Mouse (Mus musculus) ES-E14 (cell line): ENCODE measurements around the gene Asap2. TPM values are rescaled to one million over a fixed set of nuclear protein-coding genes. Genes with fewer than 3 reads are reported as not detected.

Experiments
- DNase-seq: peaks from one replicate; pipeline ENCODE4 v3.0.0-alpha.2; 2013; ENCODE audit warnings: low read depth, low spot score
- H3K27ac ChIP-seq: 2 replicates; pipeline ENCODE4 v1.5.1; 2012; ENCODE audit warnings: low read depth, mild to moderate bottlenecking, low read length, moderate library complexity, mixed read lengths; ENCODE audit not compliant: poor library complexity, insufficient read depth, severe bottlenecking
- H3K36me3 ChIP-seq: 2 replicates; pipeline ENCODE4 v1.6.1; 2012; ENCODE audit warnings: mild to moderate bottlenecking, low read length, moderate library complexity, mixed read lengths; ENCODE audit not compliant: control insufficient read depth, poor library complexity, insufficient read depth, severe bottlenecking
- H3K4me1 ChIP-seq, 2 experiments: fragments of 150-350 bp in 1 of 2; sonication (generic) in 1 of 2; 2 replicates each; pipeline ENCODE4 v1.6.1; 2012; ENCODE audit warnings: low read length in 2 of 2, mild to moderate bottlenecking in 1 of 2, mixed read lengths in 1 of 2; ENCODE audit not compliant: control insufficient read depth in 2 of 2, insufficient read depth in 2 of 2, poor library complexity in 1 of 2
- H3K4me3 ChIP-seq, 2 experiments: fragments of 150-350 bp in 1 of 2; sonication (generic) in 1 of 2; 2 replicates each; pipeline ENCODE4 v1.5.1; 2012; ENCODE audit warnings: low read length in 2 of 2, low read depth in 1 of 2, mild to moderate bottlenecking in 1 of 2, mixed read lengths in 1 of 2; ENCODE audit not compliant: insufficient read depth in 1 of 2, poor library complexity in 1 of 2, severe bottlenecking in 1 of 2
- H3K9ac ChIP-seq: 2 replicates; pipeline ENCODE4 v1.6.1; 2012; ENCODE audit warnings: low read depth, mild to moderate bottlenecking, low read length, mixed read lengths; ENCODE audit not compliant: poor library complexity, insufficient read depth, severe bottlenecking
- H3K9me3 ChIP-seq: fragments of 150-350 bp; sonication (generic); 2 replicates; pipeline ENCODE4 v1.6.1; 2012; ENCODE audit warnings: low read depth, mild to moderate bottlenecking, low read length; ENCODE audit not compliant: control insufficient read depth, insufficient read depth
- CHD2 ChIP-seq: IDR thresholded peaks from 2 replicates; pipeline ENCODE4 v1.6.1; 2014; ENCODE audit warnings: mild to moderate bottlenecking, low read depth, low read length, inconsistent platforms
- HCFC1 ChIP-seq: IDR thresholded peaks from 2 replicates; pipeline ENCODE4 v1.6.1; 2012; ENCODE audit warnings: low read length, inconsistent platforms, borderline replicate concordance; ENCODE audit not compliant: insufficient read depth
- MAFK ChIP-seq: IDR thresholded peaks from 2 replicates; pipeline ENCODE4 v1.6.1; 2014; ENCODE audit warnings: mild to moderate bottlenecking, low read depth, low read length, inconsistent platforms; ENCODE audit not compliant: insufficient read depth
- ZC3H11A ChIP-seq: IDR thresholded peaks from 2 replicates; pipeline ENCODE4 v1.6.1; 2012; ENCODE audit warnings: low read depth, mild to moderate bottlenecking, inconsistent platforms, low read length, borderline replicate concordance
- ZNF384 ChIP-seq: IDR thresholded peaks from 2 replicates; pipeline ENCODE4 v1.6.1; 2012; ENCODE audit warnings: low read depth, low read length, inconsistent platforms
- in situ Hi-C, 2 experiments: fragments of 600-800 bp; cut with MboI; formaldehyde crosslinking; loops; one replicate each; pipeline ENCODE4 v1.15.1; 2025; ENCODE audit warnings: low sequenced_read_pairs in 2 of 2, inconsistent platforms in 1 of 2; ENCODE audit not compliant: unreplicated experiment in 2 of 2
- total RNA-seq: library from RNA; depleted of rRNA; stranded (reverse); fragments of 300-350 nt; gene quantifications from 2 replicates; pipeline ENCODE4 v1.2.3, GENCODE M21; 2012

Asap2 gene
- total RNA-seq, 1 experiment, result 6.8 TPM

DNA sequence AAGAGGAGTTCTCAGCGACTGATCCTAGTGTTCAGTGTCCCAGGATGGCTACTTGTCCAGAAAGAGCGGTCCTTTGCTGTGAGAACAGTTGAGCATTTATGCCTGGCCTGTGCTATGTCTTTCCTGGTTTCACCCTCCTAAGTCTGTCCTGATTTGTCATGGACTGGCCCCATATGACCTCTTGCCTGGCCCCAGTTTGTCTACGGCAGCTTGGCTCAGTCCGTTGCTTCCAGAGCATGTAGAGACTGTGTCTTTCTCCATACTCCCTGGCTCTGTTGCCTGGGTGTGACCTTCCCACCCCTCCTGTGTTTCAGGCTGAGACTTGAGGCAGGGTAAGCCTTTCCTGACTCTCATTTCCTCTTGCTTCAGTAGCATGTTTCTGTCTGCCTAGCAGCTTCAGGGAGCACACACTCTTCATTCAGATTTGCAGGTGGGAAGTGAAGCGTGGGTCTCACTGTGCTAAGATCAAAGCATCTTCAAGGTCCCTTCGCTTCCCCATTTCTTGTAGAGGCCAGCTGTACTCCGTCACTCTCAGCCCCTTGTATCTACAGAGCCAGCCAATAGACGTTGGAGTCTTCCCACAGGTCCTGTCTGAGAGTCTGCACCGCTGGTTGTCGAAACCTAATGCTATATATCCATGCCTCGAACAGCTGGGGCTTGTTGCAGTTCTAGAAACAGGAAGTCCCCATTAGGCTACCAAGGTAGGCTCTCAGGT lies 181.7 kb downstream of the Asap2 start:
- no peak for TF ChIP-seq CHD2
- TF ChIP-seq HCFC1, result no peak
- TF ChIP-seq MAFK, result no peak
- no peak for TF ChIP-seq ZC3H11A
- no peak for TF ChIP-seq ZNF384
- no peak overlapping the region for H3K4me3 ChIP-seq
- DNase-seq, result no peak
- no peaks in the 10 kb centered on the region for H3K9me3 ChIP-seq
- H3K36me3 ChIP-seq, result peaks cover 9% of the 10 kb centered on the region; the same call in 1 of the 2 replicates
- H3K9ac ChIP-seq, result no peak overlapping the region
- in situ Hi-C loops, result no loop called here
- no peak overlapping the region for H3K27ac ChIP-seq
- H3K4me1 ChIP-seq, result peaks cover 11 to 14% of the 10 kb centered on the region in 2 experiments

DNA sequence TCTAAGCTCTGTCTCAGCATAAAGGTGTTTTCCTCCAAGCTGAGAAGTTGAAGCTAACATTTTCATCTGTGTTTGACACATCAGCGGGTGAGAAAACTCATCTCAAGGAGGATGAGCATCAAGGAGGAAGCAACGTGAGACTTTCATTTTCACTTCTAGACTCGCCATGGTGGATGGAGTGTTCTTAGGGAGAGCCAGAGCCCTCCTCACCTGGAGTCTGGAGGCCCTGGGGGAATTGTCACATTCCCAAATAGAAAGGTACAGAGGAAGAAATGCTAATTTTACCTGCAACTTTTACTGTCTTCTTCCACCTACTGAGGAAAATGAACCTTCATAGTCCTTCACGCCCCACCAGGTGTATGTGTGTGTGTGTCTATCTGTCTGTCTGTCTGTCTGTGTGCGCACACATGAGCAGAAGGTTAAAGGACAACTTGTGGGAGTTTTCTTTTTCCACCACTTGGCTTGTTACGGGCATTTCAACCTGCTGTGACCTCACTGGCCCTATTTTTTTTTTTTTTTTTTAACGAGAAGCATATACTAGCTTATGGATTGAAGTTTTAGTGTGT lies 183.7 kb downstream of the Asap2 start:
- Histone ChIP-seq H3K9ac (no peak overlapping the region), H3K4me3 (no peak overlapping the region), H3K9me3 (no peaks in the 10 kb centered on the region), H3K27ac (no peak overlapping the region), H3K36me3 (peaks cover 9% of the 10 kb centered on the region; the same call in 1 of the 2 replicates), H3K4me1 (peaks cover 2% of the 10 kb centered on the region in 2 experiments; a peak in 1 of 4 replicates)
- no peak for DNase-seq
- in situ Hi-C loops, result no loop called here
- no peak for TF ChIP-seq ZNF384
- no peak for TF ChIP-seq ZC3H11A
- no peak for TF ChIP-seq CHD2
- no peak for TF ChIP-seq MAFK
- TF ChIP-seq HCFC1, result no peak

DNA sequence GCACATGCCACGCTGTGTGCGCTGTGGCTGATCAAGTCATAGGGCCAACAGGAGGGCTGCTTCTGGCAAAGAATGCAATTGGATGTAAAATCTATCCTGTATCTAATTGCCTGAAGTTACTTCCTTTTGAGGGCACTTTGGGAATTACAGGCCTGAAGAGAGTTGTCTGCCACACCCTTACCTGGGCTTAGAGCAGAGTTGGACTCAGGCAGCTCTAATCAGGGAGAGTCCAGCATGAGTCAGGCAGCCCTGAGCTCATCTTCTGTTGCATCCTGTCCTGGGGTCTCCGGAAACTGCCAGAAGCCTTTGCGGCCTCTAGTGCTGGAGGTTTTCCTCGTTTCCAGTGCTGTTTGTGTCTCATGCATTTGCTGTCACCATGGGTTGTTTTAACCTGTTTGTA lies 186.1 kb downstream of the Asap2 start:
- peaks cover 0 to 5% of the 10 kb centered on the region in 2 experiments; a peak in 1 of 4 replicates for H3K4me1 ChIP-seq
- H3K27ac ChIP-seq, result no peak overlapping the region
- in situ Hi-C loops, result no loop called here
- no peak overlapping the region for H3K9ac ChIP-seq
- DNase-seq, result no peak
- H3K4me3 ChIP-seq, result no peak overlapping the region
- H3K36me3 ChIP-seq, result no peaks in the 10 kb centered on the region; the same call in 1 of the 2 replicates
- no peaks in the 10 kb centered on the region for H3K9me3 ChIP-seq
- TF ChIP-seq ZNF384 (no peak), CHD2 (no peak), ZC3H11A (no peak), HCFC1 (no peak), MAFK (no peak)

DNA sequence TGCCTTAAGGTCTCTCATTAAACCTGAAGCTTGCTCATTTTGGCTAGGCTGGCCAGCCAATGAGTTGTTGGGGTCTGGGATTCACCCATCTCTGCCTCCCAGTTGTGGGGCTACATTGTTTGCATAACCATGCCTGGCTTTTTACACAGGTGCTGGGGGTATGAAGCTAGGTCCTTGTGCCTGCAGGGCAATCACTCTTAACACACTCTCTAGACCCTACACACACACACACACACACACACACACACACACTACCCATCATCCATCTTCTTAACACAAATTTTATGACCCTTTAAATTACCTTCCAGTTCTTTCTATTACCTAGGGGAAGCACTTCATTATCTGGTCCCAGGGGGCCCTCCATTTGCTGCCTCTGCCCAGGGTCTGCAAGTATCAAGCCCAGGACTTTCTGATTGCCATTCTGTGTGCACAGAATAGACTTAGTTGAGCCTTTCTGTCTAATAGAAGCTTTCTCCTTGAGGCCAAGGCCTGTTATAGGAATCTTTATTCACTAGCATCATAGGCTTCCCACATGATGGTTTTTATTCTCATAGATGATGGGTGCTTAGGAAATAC lies 187.0 kb downstream of the Asap2 start:
- in situ Hi-C loops, result no loop called here
- Histone ChIP-seq H3K4me3 (no peak overlapping the region), H3K9me3 (no peaks in the 10 kb centered on the region), H3K4me1 (peaks cover 0 to 5% of the 10 kb centered on the region in 2 experiments; a peak in 1 of 4 replicates), H3K9ac (no peak overlapping the region), H3K36me3 (no peaks in the 10 kb centered on the region), H3K27ac (no peak overlapping the region)
- TF ChIP-seq ZC3H11A, result no peak
- TF ChIP-seq ZNF384, result no peak
- TF ChIP-seq MAFK, result no peak
- no peak for DNase-seq
